Mouse (Mus musculus): ENCODE results near the gene Gm10053. TPM values are rescaled to one million over a fixed set of nuclear protein-coding genes. Genes with fewer than 3 reads are reported as not detected.
A peak's percentile ranks its signal among the peaks of the same experiment; 100 is the strongest.

Gene Gm10053
- total and polyA plus RNA-seq, 2 experiments from 2014 or later: 35.6 to 302 TPM

DNA sequence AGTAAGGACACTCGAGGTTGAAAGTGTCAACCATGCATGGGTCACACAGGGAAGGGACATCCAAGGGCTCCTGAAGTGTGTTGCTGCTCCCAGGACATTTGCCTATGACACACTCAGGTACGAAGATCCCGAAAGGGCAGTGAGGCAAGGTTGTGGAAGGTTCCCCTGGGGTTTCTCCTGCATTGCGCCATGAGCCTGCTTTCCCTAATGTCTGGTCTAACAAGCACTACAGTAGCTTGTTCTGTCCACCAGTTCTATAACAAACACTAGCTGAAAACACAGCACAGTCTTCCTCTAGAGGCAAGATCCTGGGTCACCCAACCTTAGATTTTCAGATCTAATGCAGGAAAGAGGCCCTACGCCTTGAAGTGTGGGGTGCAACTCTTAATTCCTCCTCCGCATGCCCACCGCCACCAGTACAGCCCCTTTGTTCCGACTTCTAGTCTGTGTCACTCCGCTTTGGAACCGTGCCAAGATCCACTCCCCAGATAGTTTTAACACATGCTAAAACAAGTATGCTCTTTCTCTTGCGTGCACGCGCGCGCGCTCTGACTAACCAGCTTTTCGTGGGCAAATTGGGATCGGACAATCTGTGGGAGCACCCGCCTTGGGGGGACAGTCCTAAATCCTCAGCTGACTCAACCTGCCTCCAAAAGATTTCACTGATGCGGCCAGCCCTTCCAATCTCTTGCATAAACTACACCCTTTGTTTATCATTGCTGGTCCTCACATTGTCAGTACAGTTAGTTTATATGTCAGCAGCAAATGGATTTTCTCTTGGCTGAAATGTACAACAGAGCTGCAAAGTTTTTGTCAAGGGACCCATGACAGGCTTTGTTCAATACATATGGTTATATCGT lies 23.8 kb upstream of the Gm10053 start:
- H3K27me3 ChIP-seq (ENCODE audit: insufficient read depth, low read length): no peaks in the 10 kb centered on the region
- TF ChIP-seq CTCF (IDR thresholded peaks at IDR 0.05): no peak
- peak overlapping the region; percentile 32; the same call in 1 of the 2 replicates for H3K4me2 ChIP-seq (ENCODE audit: low read depth, low read length, poor library complexity, severe bottlenecking)
- no peaks in the 10 kb centered on the region for H3K9me3 ChIP-seq (ENCODE audit: low read length)
- H3K4me1 ChIP-seq (ENCODE audit: insufficient read depth, low read length): no peaks in the 10 kb centered on the region
- no peak overlapping the region for H3K4me3 ChIP-seq (ENCODE audit: low read depth, low read length)
- H3K27ac ChIP-seq (ENCODE audit: low read depth, low read length): no peak overlapping the region
- H3K9ac ChIP-seq (replicated peaks; ENCODE audit: low read length, poor library complexity, severe bottlenecking): no peak overlapping the region
- ATAC-seq (ENCODE audit: low FRiP score) (no peak), DNase-seq (ENCODE audit: low spot score) (peak; percentile 72)
- no peaks in the 10 kb centered on the region for H3K36me3 ChIP-seq (ENCODE audit: insufficient read depth, low read length)
- 52% methylated on average over 21 of the region's 21 CpGs for WGBS

DNA sequence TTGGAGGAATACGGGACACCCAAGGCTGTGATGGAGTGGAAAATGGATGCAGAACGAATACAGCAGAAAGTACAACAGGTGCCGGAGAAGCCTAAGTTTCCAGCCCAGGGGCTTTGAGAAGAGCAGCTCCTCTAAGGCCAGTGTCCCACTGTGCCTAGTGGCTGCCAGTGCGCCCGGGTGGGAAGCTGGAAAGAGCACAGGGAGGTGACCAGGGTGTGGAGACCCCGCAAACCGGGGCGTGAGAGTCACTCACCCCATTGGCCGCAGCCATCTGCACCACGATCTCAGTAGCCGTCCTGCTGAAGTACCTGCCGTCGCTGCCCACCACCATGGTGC lies 14.2 kb upstream of the Gm10053 start:
- no peaks in the 10 kb centered on the region for H3K36me3 ChIP-seq (ENCODE audit: insufficient read depth, low read length)
- no peaks in the 10 kb centered on the region; the same call in 1 of the 2 replicates for H3K4me1 ChIP-seq (ENCODE audit: insufficient read depth, low read length)
- peak overlapping the region; percentile 35 for H3K4me3 ChIP-seq (ENCODE audit: low read depth, low read length)
- H3K9ac ChIP-seq (replicated peaks; ENCODE audit: low read length, poor library complexity, severe bottlenecking): no peak overlapping the region
- H3K9me3 ChIP-seq (ENCODE audit: low read length): no peaks in the 10 kb centered on the region
- peak overlapping the region; percentile 57 for H3K4me2 ChIP-seq (ENCODE audit: low read depth, low read length, poor library complexity, severe bottlenecking)
- ATAC-seq (ENCODE audit: low FRiP score) (no peak), DNase-seq (ENCODE audit: low spot score) (no peak)
- WGBS: 17% methylated on average over 13 of the region's 13 CpGs
- TF ChIP-seq CTCF (IDR thresholded peaks at IDR 0.05): no peak
- H3K27me3 ChIP-seq (ENCODE audit: insufficient read depth, low read length): peaks cover 22% of the 10 kb centered on the region
- no peak overlapping the region for H3K27ac ChIP-seq (ENCODE audit: low read depth, low read length)

DNA sequence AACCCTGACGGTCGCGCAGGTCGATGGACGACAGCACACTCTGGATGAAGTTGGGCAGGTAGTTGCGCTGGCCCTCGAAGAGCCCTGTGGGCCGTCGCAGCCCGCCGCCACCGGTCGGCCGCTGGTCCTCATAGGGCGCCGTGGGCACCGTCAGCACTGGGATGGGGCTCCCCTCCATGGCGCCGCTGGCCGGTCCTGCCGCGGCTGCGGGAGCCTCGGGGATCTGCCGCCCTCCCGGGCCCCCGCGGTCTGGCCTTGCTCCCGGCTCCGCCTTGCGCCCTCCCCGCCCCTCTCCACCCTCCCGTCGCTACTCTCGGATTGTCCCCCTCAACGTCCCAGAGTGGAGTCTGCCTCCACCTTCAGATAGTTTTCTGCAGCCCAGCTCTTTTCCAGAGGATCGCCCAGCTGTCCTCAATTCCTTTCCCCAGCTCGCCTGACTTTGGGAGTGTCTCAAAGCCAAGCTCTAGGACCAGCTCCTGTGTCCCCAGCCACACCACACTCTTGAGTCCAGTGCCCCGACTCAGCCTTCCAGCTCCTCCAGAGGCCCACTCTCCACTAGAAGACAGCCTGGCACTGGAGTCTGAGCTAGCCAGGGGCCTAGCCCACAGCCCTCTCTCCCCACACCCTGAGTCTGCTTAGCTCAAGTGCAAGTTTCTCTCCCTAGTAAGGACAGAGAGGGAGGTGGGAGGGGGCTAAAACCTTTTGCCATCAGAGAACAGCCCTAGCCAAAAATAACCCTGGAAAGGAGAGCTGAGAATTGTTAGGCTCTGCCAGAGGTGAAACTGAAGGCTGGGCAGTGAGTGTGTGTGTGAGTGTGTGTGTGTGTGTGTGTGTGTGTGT lies 13.7 kb upstream of the Gm10053 start, which contains the start of gene Pgm5:
Pgm5 (minus strand) TSS at position 244 of the 840 bp plus-strand sequence.
- TF ChIP-seq CTCF (IDR thresholded peaks at IDR 0.05): peak; percentile 28
- Histone ChIP-seq H3K4me2 (ENCODE audit: low read depth, low read length, poor library complexity, severe bottlenecking) (peak within 1 kb of the TSS; percentile 57), H3K4me1 (ENCODE audit: insufficient read depth, low read length) (no peaks in the 10 kb centered on the region; the same call in 1 of the 2 replicates), H3K4me3 (ENCODE audit: low read depth, low read length) (peak within 1 kb of the TSS; percentile 35), H3K36me3 (ENCODE audit: insufficient read depth, low read length) (no peaks in the 10 kb centered on the region), H3K27me3 (ENCODE audit: insufficient read depth, low read length) (peaks cover 22% of the 10 kb centered on the region), H3K27ac (ENCODE audit: low read depth, low read length) (no peak within 1 kb of the TSS), H3K9ac (replicated peaks; ENCODE audit: low read length, poor library complexity, severe bottlenecking) (no peak within 1 kb of the TSS), H3K9me3 (ENCODE audit: low read length) (no peaks in the 10 kb centered on the region)
- ATAC-seq (ENCODE audit: low FRiP score): peak; percentile 49
- WGBS: under 1% methylated on average over 37 of the region's 39 CpGs
- DNase-seq (ENCODE audit: low spot score): peak; percentile 37

DNA sequence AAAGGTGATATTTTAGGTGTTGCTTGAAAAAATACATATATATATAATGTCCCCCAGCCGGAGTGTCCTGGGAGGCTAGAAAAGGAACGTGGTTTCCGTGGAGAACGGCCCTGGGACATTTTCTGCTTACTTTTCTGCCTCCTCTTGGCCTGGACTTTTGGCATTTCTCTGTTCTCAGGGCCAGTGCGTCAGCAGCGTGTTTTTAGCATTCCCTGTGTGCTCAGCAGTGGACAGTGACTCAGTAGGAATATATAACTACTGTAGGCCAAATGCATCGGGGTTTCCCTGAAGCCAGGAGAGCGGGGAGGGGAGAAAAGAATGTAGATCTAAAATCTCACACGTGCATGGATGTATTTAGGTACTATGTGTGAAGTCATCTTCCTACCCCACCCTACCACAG lies 10.1 kb upstream of the Gm10053 start:
- no peak overlapping the region for H3K9ac ChIP-seq (replicated peaks; ENCODE audit: low read length, poor library complexity, severe bottlenecking)
- H3K4me1 ChIP-seq (ENCODE audit: insufficient read depth, low read length): no peaks in the 10 kb centered on the region; the same call in 1 of the 2 replicates
- H3K9me3 ChIP-seq (ENCODE audit: low read length): no peaks in the 10 kb centered on the region
- no peak overlapping the region for H3K27ac ChIP-seq (ENCODE audit: low read depth, low read length)
- no peak for DNase-seq (ENCODE audit: low spot score)
- WGBS: 86% methylated on average over 9 of the region's 9 CpGs
- no peak overlapping the region for H3K4me2 ChIP-seq (ENCODE audit: low read depth, low read length, poor library complexity, severe bottlenecking)
- no peak for TF ChIP-seq CTCF (IDR thresholded peaks at IDR 0.05)
- no peaks in the 10 kb centered on the region for H3K36me3 ChIP-seq (ENCODE audit: insufficient read depth, low read length)
- no peak for ATAC-seq (ENCODE audit: low FRiP score)
- no peak overlapping the region for H3K4me3 ChIP-seq (ENCODE audit: low read depth, low read length)
- peaks cover 19% of the 10 kb centered on the region for H3K27me3 ChIP-seq (ENCODE audit: insufficient read depth, low read length)

- peak; percentile 99 for TF ChIP-seq CTCF (IDR thresholded peaks at IDR 0.05)
Measured at GRCm38 (mm10) chr19:24871037-24871635, 4.3 kb upstream of the Gm10053 start.

More at GRCm38 (mm10) chr19:24871037-24871635, 4.3 kb upstream of the Gm10053 start:
- Histone ChIP-seq H3K9ac (replicated peaks; ENCODE audit: low read length, poor library complexity, severe bottlenecking) (no peak overlapping the region), H3K4me1 (ENCODE audit: insufficient read depth, low read length) (no peaks in the 10 kb centered on the region), H3K9me3 (ENCODE audit: low read length) (no peaks in the 10 kb centered on the region), H3K4me3 (ENCODE audit: low read depth, low read length) (peak overlapping the region; percentile 28; the same call in 1 of the 2 replicates), H3K27ac (ENCODE audit: low read depth, low read length) (no peak overlapping the region), H3K4me2 (ENCODE audit: low read depth, low read length, poor library complexity, severe bottlenecking) (peak overlapping the region; percentile 59), H3K36me3 (ENCODE audit: insufficient read depth, low read length) (no peaks in the 10 kb centered on the region), H3K27me3 (ENCODE audit: insufficient read depth, low read length) (0 out of 2 replicates have a peak, but pooled peaks cover 3% of the 10 kb centered on the region)
- 15% methylated on average over 18 of the region's 18 CpGs for WGBS
- peak; percentile 54 for ATAC-seq (ENCODE audit: low FRiP score)
- DNase-seq (ENCODE audit: low spot score): peak; percentile 83

All from midbrain, postnatal 0 days (tissue).